9 mouse cellular contexts compared by ENCODE assay signal in the genomic region with DNA sequence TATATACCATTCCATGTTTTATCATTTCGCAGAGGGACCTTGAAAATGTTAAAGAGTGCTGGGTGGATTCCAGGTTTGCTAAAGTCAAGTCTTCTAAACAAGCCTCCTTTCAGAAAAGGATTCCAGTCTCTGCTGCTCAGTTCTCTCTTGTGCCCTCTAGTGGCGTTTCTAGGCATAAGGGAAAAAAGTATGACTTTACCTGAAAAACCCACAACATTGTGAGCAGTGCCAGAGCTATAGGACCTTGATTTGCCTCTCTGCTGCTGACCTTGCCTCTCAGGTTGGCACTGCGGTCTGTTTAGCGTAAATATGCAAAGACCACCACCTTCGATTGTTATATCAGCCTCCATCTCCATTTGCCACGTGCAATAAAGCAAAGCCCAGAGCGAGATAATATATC. TPM values are rescaled to one million over a fixed set of nuclear protein-coding genes. Genes with fewer than 3 reads are reported as not detected.
DNase-seq lines count a peak whose midpoint lies in the region; ATAC-seq and TF ChIP-seq lines count a peak whose summit lies in the region.
"Had no signal": no experiment of that assay in that cellular context is flagged by ENCODE, and none has a peak within 500 bp of the region (broad histone marks: within the 10 kb centered on the region; RNA-seq: fewer than 3 reads in every experiment).

No protein-coding gene starts in this region.

- H3K27ac ChIP-seq in hindbrain, embryonic 11.5 days (ENCODE audit: low read depth, low read length) = no peak overlapping the region
- no peak overlapping the region for H3K27ac ChIP-seq in hindbrain, embryonic 16.5 days (ENCODE audit: low read depth, low read length)
- H3K27ac ChIP-seq in limb, embryonic 10.5 days = no peak overlapping the region

- peak; percentile 48; the same call in 1 of the 2 replicates for TF ChIP-seq CTCF in brain, embryonic 14.5 days (IDR thresholded peaks at IDR 0.05; ENCODE audit: borderline replicate concordance, extremely low read depth, insufficient read depth, insufficient read length)

- no peaks in the 10 kb centered on the region for H3K9me3 ChIP-seq in hindbrain, embryonic 11.5 days (ENCODE audit: control insufficient read depth, low read length)
- no peaks in the 10 kb centered on the region for H3K9me3 ChIP-seq in hindbrain, embryonic 16.5 days (ENCODE audit: control insufficient read depth, low read length)
- no peaks in the 10 kb centered on the region for H3K9me3 ChIP-seq in limb, embryonic 10.5 days (replicated peaks)

- H3K27me3 ChIP-seq in hindbrain, embryonic 11.5 days (ENCODE audit: control insufficient read depth, insufficient read depth, low read length) = no peaks in the 10 kb centered on the region
- no peaks in the 10 kb centered on the region for H3K27me3 ChIP-seq in hindbrain, embryonic 16.5 days (replicated peaks; ENCODE audit: control insufficient read depth, insufficient read depth, low read length)
- H3K27me3 ChIP-seq in limb, embryonic 10.5 days (ENCODE audit: low read depth, poor library complexity, severe bottlenecking) = no peaks in the 10 kb centered on the region

- no peak overlapping the region for H3K9ac ChIP-seq in hindbrain, embryonic 11.5 days (ENCODE audit: low read depth, low read length)
- no peak overlapping the region for H3K9ac ChIP-seq in hindbrain, embryonic 16.5 days (ENCODE audit: low read depth, low read length)

- no peak for TF ChIP-seq POLR2A in brain, embryonic 14.5 days (IDR thresholded peaks at IDR 0.05; ENCODE audit: borderline replicate concordance, extremely low read depth, insufficient read depth, insufficient read length, poor library complexity, severe bottlenecking)

- DNase-seq in hindbrain, embryonic 11.5 days (ENCODE audit: low spot score) = peak; percentile 59
- DNase-seq in brain, embryonic 14.5 days (ENCODE audit: low read depth) = peak; percentile 48
- peak; percentile 26 for DNase-seq in limb, embryonic 10.5 days (ENCODE audit: low spot score)
- DNase-seq in yolk sac, embryonic 10.5 days (ENCODE audit: low spot score) = peak; percentile 23
- no peak for DNase-seq in urinary bladder, postnatal 10 days (ENCODE audit: low spot score)

- H3K4me3 ChIP-seq in hindbrain, embryonic 11.5 days (ENCODE audit: low read depth, low read length) = no peak overlapping the region
- no peak overlapping the region for H3K4me3 ChIP-seq in hindbrain, embryonic 16.5 days (ENCODE audit: low read length)
- H3K4me3 ChIP-seq in limb, embryonic 10.5 days = no peak overlapping the region

- no peak for ATAC-seq in hindbrain, embryonic 11.5 days (ENCODE audit: low FRiP score)
- no peak for ATAC-seq in hindbrain, embryonic 16.5 days
- ATAC-seq in CD4-positive, CD25-positive, alpha-beta regulatory T cell, adult 4 months = peak; percentile 35
- no peak for ATAC-seq in megakaryocyte, adult 5-6 weeks (ENCODE audit: poor library complexity, severe bottlenecking)

- no peaks in the 10 kb centered on the region for H3K36me3 ChIP-seq in hindbrain, embryonic 11.5 days (ENCODE audit: control insufficient read depth, insufficient read depth, low read length)
- no peaks in the 10 kb centered on the region for H3K36me3 ChIP-seq in hindbrain, embryonic 16.5 days (ENCODE audit: control insufficient read depth, insufficient read depth, low read length)
- no peaks in the 10 kb centered on the region for H3K36me3 ChIP-seq in limb, embryonic 10.5 days

- no peaks in the 10 kb centered on the region for H3K4me1 ChIP-seq in hindbrain, embryonic 11.5 days (replicated peaks; ENCODE audit: control insufficient read depth, insufficient read depth, low read length)
- H3K4me1 ChIP-seq in hindbrain, embryonic 16.5 days (ENCODE audit: control insufficient read depth, insufficient read depth, low read depth, low read length) = no peaks in the 10 kb centered on the region
- no peaks in the 10 kb centered on the region for H3K4me1 ChIP-seq in limb, embryonic 10.5 days

- H3K4me2 ChIP-seq in hindbrain, embryonic 11.5 days (replicated peaks; ENCODE audit: low read depth, low read length) = no peak overlapping the region
- H3K4me2 ChIP-seq in hindbrain, embryonic 16.5 days (ENCODE audit: low read length) = no peak overlapping the region

- 65% methylated on average over 7 of the region's 7 CpGs for WGBS in hindbrain, embryonic 11.5 days
- WGBS in hindbrain, embryonic 16.5 days = 62% methylated on average over 7 of the region's 7 CpGs
- WGBS in limb, embryonic 10.5 days = 62% methylated on average over 7 of the region's 7 CpGs

RNA-seq across cellular contexts. Expression of gene Rhobtb1, which starts 13.9 kb away (rescaled TPM):
- polyA plus RNA-seq in hindbrain, embryonic 11.5 days (2014; fragmentation: Nextera tagmentation; extraction: Ambion mirVana) = 18.3 and 18.7 TPM in 2 replicates
- 11.4 and 13.3 TPM in 2 replicates for polyA plus RNA-seq in hindbrain, embryonic 16.5 days (2015; fragmentation: Nextera tagmentation; extraction: Ambion mirVana)
- not detected for polyA plus RNA-seq in CD4-positive, CD25-positive, alpha-beta regulatory T cell, adult 4 months (2017; shearing (Covaris generic))
- polyA plus RNA-seq in brain, embryonic 14.5 days (2012; rRNA removed) = 8.0 and 11.7 TPM in 2 replicates
- 15.3 and 20.2 TPM in 2 replicates for polyA plus RNA-seq in limb, embryonic 10.5 days (2016; fragmentation: Nextera tagmentation; extraction: Ambion mirVana)
- total RNA-seq in megakaryocyte, adult 5-6 weeks (2015) = 0.98 and 1.0 TPM in 2 replicates
- 1.1 and 2.1 TPM in 2 replicates for total RNA-seq in megakaryocyte, adult 5-6 weeks (2017)

RNA-seq across cellular contexts. Expression of gene A930033H14Rik, which starts 47.8 kb away (rescaled TPM):
- 1.1 and 1.3 TPM in 2 replicates for polyA plus RNA-seq in hindbrain, embryonic 11.5 days (2014; fragmentation: Nextera tagmentation; extraction: Ambion mirVana)
- 1.2 and 1.8 TPM in 2 replicates for polyA plus RNA-seq in hindbrain, embryonic 16.5 days (2015; fragmentation: Nextera tagmentation; extraction: Ambion mirVana)
- not detected for polyA plus RNA-seq in CD4-positive, CD25-positive, alpha-beta regulatory T cell, adult 4 months (2017; shearing (Covaris generic))
- polyA plus RNA-seq in brain, embryonic 14.5 days (2012; rRNA removed) = 1.6 and 1.9 TPM in 2 replicates
- 1.0 and 1.6 TPM in 2 replicates for polyA plus RNA-seq in limb, embryonic 10.5 days (2016; fragmentation: Nextera tagmentation; extraction: Ambion mirVana)
- total RNA-seq in megakaryocyte, adult 5-6 weeks (2015) = 0.33 and 1.1 TPM in 2 replicates
- total RNA-seq in megakaryocyte, adult 5-6 weeks (2017) = 0.37 TPM in 2 replicates
- total RNA-seq: neutrophil, adult 5-6 weeks had no signal
